Mouse (Mus musculus) heart, postnatal 0 days (tissue): ENCODE measurements around the gene B3glct.

ENCODE experiments used
- CTCF ChIP-seq: IDR thresholded peaks from 2 replicates; pipeline ENCODE4 v1.5.1; 2016; ENCODE audit warnings: antibody characterized with exemption, control low read depth, low read depth
- EP300 ChIP-seq: IDR thresholded peaks from 2 replicates; pipeline ENCODE4 v1.6.1; 2016; ENCODE audit warnings: antibody characterized with exemption, low read depth

DNA sequence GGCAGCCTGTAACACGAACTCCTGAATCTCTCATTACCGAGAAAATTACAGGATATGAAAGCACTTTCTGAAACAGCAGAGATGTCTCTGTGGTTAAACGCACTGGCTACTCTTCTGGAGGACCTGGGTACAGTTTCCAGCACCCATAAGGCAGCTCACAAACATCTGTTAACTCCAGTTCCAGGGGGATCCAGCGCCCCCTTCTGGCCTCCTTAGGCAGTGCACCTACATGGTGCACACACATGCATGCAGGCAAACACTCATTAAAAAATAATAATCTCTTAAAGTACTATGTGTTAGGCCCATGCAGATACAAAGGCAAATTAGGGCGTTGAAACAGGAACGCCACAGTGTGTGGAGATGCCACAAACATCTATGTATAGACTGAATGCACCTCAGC, 16.6 kb upstream of the B3glct start:
- TF ChIP-seq CTCF (no peak), EP300 (no peak)
